12 mouse cellular contexts compared by ENCODE assay signal in the genomic region with DNA sequence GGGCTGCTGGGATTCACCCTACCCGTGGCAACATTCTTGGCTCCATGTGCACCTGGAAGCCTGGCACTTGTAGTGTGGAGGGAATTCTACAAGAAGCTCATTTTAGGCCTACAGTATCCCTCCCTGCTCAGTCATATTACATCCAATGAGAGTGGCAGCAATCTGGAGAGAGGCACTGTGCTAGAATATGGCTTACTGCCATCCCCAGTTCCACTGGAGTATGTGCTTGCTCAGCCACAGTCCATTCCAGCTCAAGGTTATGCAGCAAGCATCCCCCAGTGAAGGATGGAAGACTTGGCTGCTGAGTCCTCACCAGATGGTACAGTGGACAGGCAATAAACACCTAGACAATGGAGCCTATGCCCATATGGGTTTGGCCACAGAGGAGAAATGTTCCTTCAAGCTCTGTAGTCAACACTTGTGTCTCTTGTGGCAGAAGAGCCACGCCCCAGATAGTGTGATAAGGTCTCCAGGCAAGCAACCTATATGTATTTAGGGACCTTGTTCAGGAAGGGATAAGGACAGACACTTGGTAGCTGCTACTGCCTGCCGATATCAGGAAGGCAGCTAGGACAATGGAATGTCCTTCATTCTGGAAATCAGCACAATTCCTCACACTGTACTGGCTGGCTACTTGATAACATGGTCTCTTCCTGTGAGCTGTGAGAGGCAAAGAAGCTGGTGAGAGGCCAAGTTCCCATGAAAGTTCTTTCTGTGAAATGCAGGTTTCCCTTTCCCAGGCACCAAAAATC. TPM values are rescaled to one million over a fixed set of nuclear protein-coding genes. Genes with fewer than 3 reads are reported as not detected.
DNase-seq lines count a peak whose midpoint lies in the region; ATAC-seq and TF ChIP-seq lines count a peak whose summit lies in the region.
"Had no signal": no experiment of that assay in that cellular context is flagged by ENCODE, and none has a peak within 500 bp of the region (broad histone marks: within the 10 kb centered on the region; RNA-seq: fewer than 3 reads in every experiment).

No protein-coding gene starts in this region.

- no peak overlapping the region for H3K9ac ChIP-seq in forebrain, embryonic 14.5 days (ENCODE audit: low read length)
- H3K9ac ChIP-seq in forebrain, embryonic 12.5 days: no peak overlapping the region
- no peak overlapping the region for H3K9ac ChIP-seq in liver, adult 2 months (ENCODE audit: low read depth, low read length)

- TF ChIP-seq POLR2A in liver, adult 2 months (IDR thresholded peaks at IDR 0.05; ENCODE audit: extremely low read depth, insufficient read depth, low read length): no peak

- H3K9me3 ChIP-seq in forebrain, embryonic 14.5 days (replicated peaks; ENCODE audit: control insufficient read depth, low read length): no peaks in the 10 kb centered on the region
- no peaks in the 10 kb centered on the region for H3K9me3 ChIP-seq in forebrain, embryonic 12.5 days

- H3K27ac ChIP-seq in forebrain, embryonic 14.5 days (ENCODE audit: low read depth, low read length): peak overlapping the region; percentile 27; the same call in 1 of the 2 replicates
- no peak overlapping the region for H3K27ac ChIP-seq in forebrain, embryonic 12.5 days
- no peak overlapping the region; the same call in 1 of the 2 replicates for H3K27ac ChIP-seq in liver, adult 2 months (replicated peaks; ENCODE audit: insufficient read depth, low read depth, low read length)

- WGBS in forebrain, embryonic 14.5 days: 81% methylated on average over 3 of the region's 3 CpGs
- 81% methylated on average over 3 of the region's 3 CpGs for WGBS in forebrain, embryonic 12.5 days
- 74% methylated on average over 3 of the region's 3 CpGs for WGBS in liver, adult 2 months

- peak; percentile 40 for DNase-seq in forebrain, embryonic 14.5 days (ENCODE audit: low spot score)
- peak; percentile 1 for DNase-seq in liver, adult 2 months (ENCODE audit: extremely low read depth, low read depth, low spot score)
- DNase-seq in liver: no peak
- DNase-seq in cerebellum, postnatal 14 days: peak; percentile 54 to 58
- no peak for DNase-seq in thymus, postnatal 25 days
- DNase-seq in frontal cortex, postnatal 36 days (ENCODE audit: low spot score in 2 of 2): no peak
- DNase-seq: kidney, adult 2 months had no signal

- no peak for TF ChIP-seq CTCF in liver, adult 2 months (IDR thresholded peaks at IDR 0.05; ENCODE audit: low read depth, low read length)

- H3K36me3 ChIP-seq in forebrain, embryonic 14.5 days (ENCODE audit: control insufficient read depth, insufficient read depth, low read length): peaks cover 22% of the 10 kb centered on the region
- H3K36me3 ChIP-seq in forebrain, embryonic 12.5 days (replicated peaks): peaks cover 39% of the 10 kb centered on the region
- H3K36me3 ChIP-seq in liver, adult 2 months (ENCODE audit: control insufficient read depth, insufficient read depth, low read length): no peaks in the 10 kb centered on the region

- no peak for ATAC-seq in forebrain, embryonic 14.5 days
- ATAC-seq in forebrain, embryonic 12.5 days (ENCODE audit: low FRiP score): no peak
- peak; percentile 36; the same call in 1 of the 2 replicates for ATAC-seq in megakaryocyte-erythroid progenitor cell, adult 5-6 weeks (replicated peaks; ENCODE audit: low FRiP score, low TSS enrichment, poor library complexity, severe bottlenecking)

- no peaks in the 10 kb centered on the region for H3K79me2 ChIP-seq in liver, adult 2 months (ENCODE audit: control insufficient read depth, insufficient read depth, low read length)

- peaks cover 38% of the 10 kb centered on the region for H3K4me1 ChIP-seq in forebrain, embryonic 14.5 days (ENCODE audit: control insufficient read depth, insufficient read depth, low read length)
- peaks cover 72% of the 10 kb centered on the region for H3K4me1 ChIP-seq in forebrain, embryonic 12.5 days
- peaks cover 3% of the 10 kb centered on the region; the same call in 1 of the 2 replicates for H3K4me1 ChIP-seq in liver, adult 2 months (ENCODE audit: control insufficient read depth, insufficient read depth, low read length)

- H3K4me3 ChIP-seq in forebrain, embryonic 14.5 days (ENCODE audit: low read depth, low read length): no peak overlapping the region
- H3K4me3 ChIP-seq in forebrain, embryonic 12.5 days (replicated peaks): no peak overlapping the region
- H3K4me3 ChIP-seq in liver, adult 2 months (ENCODE audit: insufficient read depth, low read depth, low read length): no peak overlapping the region

- H3K27me3 ChIP-seq in forebrain, embryonic 14.5 days (replicated peaks; ENCODE audit: control insufficient read depth, insufficient read depth, low read length): no peaks in the 10 kb centered on the region
- H3K27me3 ChIP-seq in forebrain, embryonic 12.5 days: peaks cover 4% of the 10 kb centered on the region; the same call in 1 of the 2 replicates
- no peaks in the 10 kb centered on the region for H3K27me3 ChIP-seq in liver, adult 2 months (ENCODE audit: control insufficient read depth, insufficient read depth, low read length)

- no peak overlapping the region for H3K4me2 ChIP-seq in forebrain, embryonic 14.5 days (ENCODE audit: low read length)
- H3K4me2 ChIP-seq in forebrain, embryonic 12.5 days: no peak overlapping the region

RNA-seq across cellular contexts. Expression of gene Ccdc182, which starts 58.0 kb away (rescaled TPM):
- 0.24 TPM in 1 of 2 replicates, not detected in the other for polyA plus RNA-seq in forebrain, embryonic 14.5 days (2014; fragmentation: Nextera tagmentation; extraction: Ambion mirVana)
- 0.38 and 0.42 TPM in 2 replicates for polyA plus RNA-seq in forebrain, embryonic 12.5 days (2016; fragmentation: Nextera tagmentation; extraction: Ambion mirVana)
- not detected in 2 replicates for total RNA-seq in liver, adult 2 months (2014; rRNA removed)
- not detected in 2 replicates for polyA plus RNA-seq in liver, adult 2 months (2012; rRNA removed)
- not detected in 2 replicates for total RNA-seq in megakaryocyte-erythroid progenitor cell, adult 5-6 weeks (2014; fragmentation: Nextera tagmentation)
- total RNA-seq in megakaryocyte-erythroid progenitor cell, adult 5-6 weeks (2017): not detected in 2 replicates
- total RNA-seq: gastrocnemius, adult 8-10 months had no signal
- polyA plus RNA-seq: embryonic facial prominence, embryonic 14.5 days; liver, embryonic 16.5 days had no signal

Comparison
In these comparisons a context has a peak if more than half of its experiments do, and no peak if none do; other contexts are left out.
1. DNase-seq: peak in forebrain, embryonic 14.5 days (single experiment), liver, adult 2 months (single experiment) and cerebellum, postnatal 14 days (2 of 2); none in liver (single experiment), thymus, postnatal 25 days (single experiment) and frontal cortex, postnatal 36 days (0 of 2).